Mouse (Mus musculus) left cerebral cortex, adult 9 months (tissue): ENCODE results near the gene Eomes.

Experiments used
- DNase-seq, 2 experiments: peaks; one replicate each; pipeline ENCODE4 v3.0.0; 2022; ENCODE audit warnings: low spot score in 2 of 2

Gene Eomes

GRCm38 (mm10) chr9:118519101-118519500 lies 41.1 kb downstream of the Eomes start:
- no peak for DNase-seq

- no peak for DNase-seq
Measured at GRCm38 (mm10) chr9:118520011-118520410, 42.0 kb downstream of the Eomes start.

- no peak for DNase-seq
Measured at GRCm38 (mm10) chr9:118520858-118521257, 42.8 kb downstream of the Eomes start.

- DNase-seq: no peak
Measured at GRCm38 (mm10) chr9:118521659-118522058, 43.6 kb downstream of the Eomes start.

GRCm38 (mm10) chr9:118523738-118524137 lies 45.7 kb downstream of the Eomes start:
- DNase-seq: no peak

- no peak for DNase-seq
Measured at GRCm38 (mm10) chr9:118527056-118527455, 49.0 kb downstream of the Eomes start.

- no peak for DNase-seq
Measured at GRCm38 (mm10) chr9:118529783-118530182, 51.8 kb downstream of the Eomes start.

GRCm38 (mm10) chr9:118530679-118531078 lies 52.7 kb downstream of the Eomes start:
- DNase-seq: no peak

GRCm38 (mm10) chr9:118532516-118533205 lies 54.6 kb downstream of the Eomes start:
- no peak for DNase-seq
